Mouse (Mus musculus) spleen, adult 2 months (tissue): Measurements from ENCODE around the gene Kcnc1. TPM values are rescaled to one million over a fixed set of nuclear protein-coding genes. Genes with fewer than 3 reads are reported as not detected.

Source experiments
- DNase-seq, 2 experiments: peaks; one replicate each; pipeline versions ENCODE4 v3.0.0 to v3.0.0-alpha.2; 2012 to 2021; ENCODE audit warnings: low spot score in 2 of 2, low read depth in 1 of 2
- H3K27ac ChIP-seq: fragments of 200-500 bp; 2 replicates; pipeline ENCODE4 v1.5.1; 2012; ENCODE audit warnings: low read length, inconsistent platforms; ENCODE audit not compliant: insufficient read depth
- H3K27me3 ChIP-seq: fragments of 200-500 bp; 2 replicates; pipeline ENCODE4 v1.6.1; 2012; ENCODE audit warnings: mild to moderate bottlenecking, moderate library complexity, low read length, inconsistent platforms; ENCODE audit not compliant: control insufficient read depth, insufficient read depth
- H3K36me3 ChIP-seq: fragments of 200-500 bp; 2 replicates; pipeline ENCODE4 v1.6.1; 2012; ENCODE audit warnings: mild to moderate bottlenecking, low read length, inconsistent platforms; ENCODE audit not compliant: control insufficient read depth, insufficient read depth
- H3K4me1 ChIP-seq: fragments of 200-500 bp; 2 replicates; pipeline ENCODE4 v1.6.1; 2011; ENCODE audit warnings: inconsistent platforms; ENCODE audit not compliant: control insufficient read depth, insufficient read depth, insufficient read length
- H3K4me3 ChIP-seq: fragments of 200-500 bp; 2 replicates; pipeline ENCODE4 v1.5.1; 2011; ENCODE audit warnings: mild to moderate bottlenecking, inconsistent platforms; ENCODE audit not compliant: insufficient read depth, insufficient read length; ENCODE audit errors: extremely low read depth
- CTCF ChIP-seq: fragments of 200-500 bp; IDR thresholded peaks from 2 replicates; pipeline ENCODE4 v1.5.1; 2011; ENCODE audit warnings: mild to moderate bottlenecking, inconsistent platforms; ENCODE audit not compliant: insufficient read depth, insufficient read length, insufficient replicate concordance; ENCODE audit errors: extremely low read depth
- POLR2A ChIP-seq: fragments of 200-500 bp; IDR thresholded peaks from 2 replicates; pipeline ENCODE4 v1.6.1; 2011; ENCODE audit warnings: low read depth, low read length, inconsistent platforms
- WGBS: fragments of 180-500 bp; shearing (Covaris S2); methylation state at CpG from one replicate; pipeline ENCODE4 v1.1.7; 2018; 5-methylcytosine and 5-hydroxymethylcytosine counted together
- polyA plus RNA-seq: library from polyadenylated mRNA; depleted of rRNA; stranded (reverse); fragments of >200 nt; gene quantifications from 2 replicates; pipeline ENCODE4 v1.2.3, GENCODE M21; 2012; rRNA removed

Gene Kcnc1
- polyA plus RNA-seq, 1 experiment = 1.2 TPM

DNA sequence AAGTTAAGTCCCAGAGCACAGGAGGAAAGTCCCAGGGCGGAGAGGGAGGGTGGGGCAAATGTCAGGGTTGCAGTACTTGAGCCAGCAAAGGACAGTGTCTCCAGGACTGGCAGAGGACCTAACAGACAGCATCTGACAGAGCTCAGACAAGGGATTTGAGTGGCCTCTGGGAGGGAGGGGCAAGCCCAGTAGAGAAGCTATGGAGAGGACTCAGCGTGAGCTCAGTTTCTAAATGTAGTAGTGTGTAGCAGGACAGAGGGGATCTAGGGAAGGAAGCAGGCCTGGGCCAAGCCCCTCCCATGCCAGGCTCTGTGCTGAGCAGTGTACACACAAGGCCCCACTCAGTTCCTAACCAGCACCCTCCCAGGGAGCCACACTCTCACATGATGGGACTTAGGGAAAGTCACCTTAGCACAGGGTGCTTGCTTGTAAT, 85.8 kb downstream of the Kcnc1 start:
- no peaks in the 10 kb centered on the region for H3K27me3 ChIP-seq
- no peaks in the 10 kb centered on the region for H3K4me1 ChIP-seq
- no peak overlapping the region for H3K27ac ChIP-seq
- no peak for TF ChIP-seq CTCF
- no peak for TF ChIP-seq POLR2A
- WGBS = 82% methylated on average over 2 of the region's 2 CpGs
- H3K4me3 ChIP-seq = no peak overlapping the region
- H3K36me3 ChIP-seq = no peaks in the 10 kb centered on the region
- no peak for DNase-seq

DNA sequence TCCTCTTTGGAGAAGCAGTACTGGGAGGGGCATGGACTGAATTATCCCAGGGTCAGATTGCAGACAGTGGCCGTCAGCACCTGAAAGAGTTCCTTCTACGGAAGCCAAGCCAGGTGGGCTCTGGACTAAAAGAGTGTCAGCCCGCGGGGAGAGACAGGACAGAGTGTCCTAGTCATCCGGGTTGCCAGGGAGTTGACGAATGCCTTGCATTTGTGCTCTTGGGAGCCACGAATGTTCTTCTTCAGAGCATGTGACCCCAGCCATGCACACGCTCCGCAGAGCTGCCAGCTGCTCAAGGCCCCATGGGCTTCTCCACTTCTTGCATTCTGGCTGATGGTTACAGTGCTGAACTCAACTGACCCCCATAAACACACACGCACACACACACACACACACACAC, 86.8 kb downstream of the Kcnc1 start:
- WGBS = 96% methylated on average over 10 of the region's 10 CpGs
- TF ChIP-seq CTCF (no peak), POLR2A (no peak)
- DNase-seq = no peak
- no peak overlapping the region for H3K27ac ChIP-seq
- no peaks in the 10 kb centered on the region for H3K4me1 ChIP-seq
- no peaks in the 10 kb centered on the region for H3K27me3 ChIP-seq
- no peaks in the 10 kb centered on the region for H3K36me3 ChIP-seq
- H3K4me3 ChIP-seq = no peak overlapping the region

DNA sequence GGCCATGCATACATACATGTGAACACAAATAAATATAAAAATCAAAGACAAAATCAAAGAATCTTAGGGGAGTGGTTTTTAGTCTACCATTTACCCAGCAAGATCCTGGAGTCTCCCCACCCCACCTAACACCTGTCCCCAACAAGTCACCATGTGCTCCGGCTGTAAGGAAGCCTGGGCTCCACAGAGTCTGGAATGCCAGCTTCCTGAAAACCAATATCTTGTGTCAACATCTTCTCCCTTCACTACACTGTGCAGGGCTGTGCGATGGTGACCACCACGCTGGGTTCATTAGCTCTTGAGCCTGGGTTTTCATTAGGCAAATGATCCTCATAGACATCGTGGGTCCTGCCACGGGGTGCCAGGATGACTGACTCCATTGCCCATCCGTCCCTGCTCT, 87.9 kb downstream of the Kcnc1 start:
- no peak overlapping the region for H3K4me3 ChIP-seq
- no peaks in the 10 kb centered on the region for H3K36me3 ChIP-seq
- 91% methylated on average over 6 of the region's 6 CpGs for WGBS
- no peak for DNase-seq
- H3K4me1 ChIP-seq = no peaks in the 10 kb centered on the region
- no peak overlapping the region for H3K27ac ChIP-seq
- TF ChIP-seq CTCF = no peak
- TF ChIP-seq POLR2A = no peak
- H3K27me3 ChIP-seq = no peaks in the 10 kb centered on the region

- Histone ChIP-seq H3K36me3 (no peaks in the 10 kb centered on the region), H3K4me3 (no peak overlapping the region), H3K27ac (no peak overlapping the region), H3K4me1 (no peaks in the 10 kb centered on the region), H3K27me3 (no peaks in the 10 kb centered on the region)
- DNase-seq = no peak
- TF ChIP-seq POLR2A = no peak
- no peak for TF ChIP-seq CTCF
- WGBS = 78% methylated on average over 5 of the region's 5 CpGs
Measured at GRCm38 (mm10) chr7:46486761-46487160, 90.5 kb downstream of the Kcnc1 start.

DNA sequence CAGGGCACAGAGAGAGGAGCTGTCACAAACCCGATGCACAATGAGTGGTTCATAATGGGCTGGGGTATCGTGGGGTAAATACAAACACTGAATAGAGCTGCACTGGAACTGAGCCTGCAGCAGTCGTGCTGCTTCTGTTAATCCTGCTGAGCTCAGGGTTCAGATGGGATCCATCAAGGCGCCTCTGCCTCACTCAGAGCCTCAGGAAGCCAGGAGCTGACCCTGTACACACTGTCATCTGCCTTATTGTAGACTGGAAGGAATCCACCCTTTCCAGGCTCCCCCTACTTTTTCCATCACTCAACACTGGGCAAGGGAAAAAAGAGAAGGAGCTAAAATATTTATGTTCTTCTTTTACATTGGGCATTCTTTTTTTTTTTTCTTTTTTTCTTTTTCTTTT, 91.1 kb downstream of the Kcnc1 start:
- Histone ChIP-seq H3K27ac (no peak overlapping the region), H3K27me3 (no peaks in the 10 kb centered on the region), H3K4me3 (no peak overlapping the region), H3K4me1 (no peaks in the 10 kb centered on the region), H3K36me3 (no peaks in the 10 kb centered on the region)
- no peak for DNase-seq
- TF ChIP-seq CTCF = no peak
- TF ChIP-seq POLR2A = no peak
- 82% methylated on average over 4 of the region's 4 CpGs for WGBS

Other genes with a start within 250 kb of the Kcnc1 start
- gene Abcc8, start 216.5 kb upstream of the Kcnc1 start, polyA plus RNA-seq = 0.02 and 0.08 TPM in 2 replicates
- not detected in 2 replicates for gene Ush1c, start 158.0 kb upstream of the Kcnc1 start, polyA plus RNA-seq
- gene Otog, start 155.5 kb upstream of the Kcnc1 start, polyA plus RNA-seq = not detected in 2 replicates
- 0.06 and 0.13 TPM in 2 replicates for gene Myod1, start 20.0 kb upstream of the Kcnc1 start, polyA plus RNA-seq
- gene Sergef, start 243.3 kb downstream of the Kcnc1 start, polyA plus RNA-seq = 7.4 and 11.3 TPM in 2 replicates